Mouse (Mus musculus) liver, adult 2 months (tissue): ENCODE results near the gene Cdh22. TPM values are rescaled to one million over a fixed set of nuclear protein-coding genes. Genes with fewer than 3 reads are reported as not detected.

Experiments used
- DNase-seq: peaks from one replicate; pipeline ENCODE4 v3.0.0-alpha.2; 2011; ENCODE audit warnings: low read depth, low spot score; ENCODE audit errors: extremely low read depth
- H3K27ac ChIP-seq: fragments of 200-500 bp; replicated peaks from 2 replicates; pipeline ENCODE4 v1.5.1; 2012; ENCODE audit warnings: low read depth, mild to moderate bottlenecking, control low read depth, inconsistent platforms, low read length; ENCODE audit not compliant: insufficient read depth
- H3K27me3 ChIP-seq: fragments of 200-500 bp; 2 replicates; pipeline ENCODE4 v1.6.1; 2012; ENCODE audit warnings: mild to moderate bottlenecking, moderate library complexity, low read length, inconsistent platforms; ENCODE audit not compliant: control insufficient read depth, insufficient read depth
- H3K36me3 ChIP-seq: fragments of 200-500 bp; 2 replicates; pipeline ENCODE4 v1.6.1; 2012; ENCODE audit warnings: low read length, inconsistent platforms; ENCODE audit not compliant: control insufficient read depth, insufficient read depth
- H3K4me1 ChIP-seq: fragments of 200-500 bp; 2 replicates; pipeline ENCODE4 v1.6.1; 2011; ENCODE audit warnings: low read length; ENCODE audit not compliant: control insufficient read depth, insufficient read depth
- H3K4me3 ChIP-seq: fragments of 200-500 bp; 2 replicates; pipeline ENCODE4 v1.5.1; 2011; ENCODE audit warnings: low read depth, mild to moderate bottlenecking, control low read depth, low read length, moderate library complexity; ENCODE audit not compliant: insufficient read depth
- H3K79me2 ChIP-seq: fragments of 200-500 bp; 2 replicates; pipeline ENCODE4 v1.6.1; 2012; ENCODE audit warnings: inconsistent platforms, mild to moderate bottlenecking, low read length, moderate library complexity; ENCODE audit not compliant: control insufficient read depth, insufficient read depth
- H3K9ac ChIP-seq: fragments of 200-500 bp; 2 replicates; pipeline ENCODE4 v1.6.1; 2012; ENCODE audit warnings: low read depth, mild to moderate bottlenecking, control low read depth, inconsistent platforms, low read length
- CTCF ChIP-seq: fragments of 200-500 bp; IDR thresholded peaks from 2 replicates; pipeline ENCODE4 v1.5.1; 2011; ENCODE audit warnings: low read depth, low read length, control low read depth
- POLR2A ChIP-seq: fragments of 200-500 bp; IDR thresholded peaks from 2 replicates; pipeline ENCODE4 v1.6.1; 2011; ENCODE audit warnings: low read length, control low read depth; ENCODE audit not compliant: insufficient read depth; ENCODE audit errors: extremely low read depth
- WGBS: fragments of 180-500 bp; shearing (Covaris S2); methylation state at CpG from one replicate; pipeline ENCODE4 v1.1.7; 2018; 5-methylcytosine and 5-hydroxymethylcytosine counted together
- polyA plus RNA-seq: library from polyadenylated mRNA; depleted of rRNA; stranded (reverse); fragments of >200 nt; gene quantifications from 2 replicates; pipeline ENCODE4 v1.2.3, GENCODE M21; 2012
- total RNA-seq: library from RNA; depleted of rRNA; stranded (reverse); fragments of >200 nt; gene quantifications from 2 replicates; pipeline ENCODE4 v1.2.3, GENCODE M21; 2014

Cdh22 gene
- total and polyA plus RNA-seq, 2 experiments, result not detected

- Histone ChIP-seq H3K79me2 (no peaks in the 10 kb centered on the region), H3K27ac (no peak overlapping the region), H3K4me1 (0 out of 2 replicates have a peak, but pooled peaks cover 2% of the 10 kb centered on the region), H3K9ac (no peak overlapping the region), H3K36me3 (no peaks in the 10 kb centered on the region), H3K4me3 (no peak overlapping the region), H3K27me3 (peaks cover 6% of the 10 kb centered on the region)
- WGBS, result 2% methylated on average over 54 of the region's 54 CpGs
- TF ChIP-seq CTCF (peak; percentile 87), POLR2A (no peak)
- DNase-seq, result peak; percentile 33
Observed at GRCm38 (mm10) chr2:165112149-165112548, 122.5 kb downstream of the Cdh22 start.

- TF ChIP-seq CTCF (no peak), POLR2A (no peak)
- Histone ChIP-seq H3K4me1 (no peaks in the 10 kb centered on the region), H3K27ac (no peak overlapping the region), H3K79me2 (no peaks in the 10 kb centered on the region), H3K9ac (no peak overlapping the region), H3K4me3 (no peak overlapping the region), H3K27me3 (peaks cover 6% of the 10 kb centered on the region), H3K36me3 (no peaks in the 10 kb centered on the region)
- WGBS, result 27% methylated on average over 18 of the region's 18 CpGs
- DNase-seq, result no peak
Observed at GRCm38 (mm10) chr2:165106585-165106984, 128.1 kb downstream of the Cdh22 start.

GRCm38 (mm10) chr2:165105513-165106079 lies 129.1 kb downstream of the Cdh22 start:
- no peak for TF ChIP-seq CTCF
- no peak for TF ChIP-seq POLR2A
- Histone ChIP-seq H3K79me2 (no peaks in the 10 kb centered on the region), H3K36me3 (no peaks in the 10 kb centered on the region), H3K27ac (no peak overlapping the region), H3K4me3 (no peak overlapping the region), H3K27me3 (peaks cover 4% of the 10 kb centered on the region; the same call in 1 of the 2 replicates), H3K9ac (no peak overlapping the region), H3K4me1 (no peaks in the 10 kb centered on the region)
- WGBS, result 67% methylated on average over 16 of the region's 16 CpGs
- no peak for DNase-seq

GRCm38 (mm10) chr2:165102920-165103319 lies 131.7 kb downstream of the Cdh22 start:
- Histone ChIP-seq H3K36me3 (no peaks in the 10 kb centered on the region), H3K27ac (no peak overlapping the region), H3K79me2 (no peaks in the 10 kb centered on the region), H3K4me1 (no peaks in the 10 kb centered on the region), H3K9ac (no peak overlapping the region), H3K27me3 (peaks cover 4% of the 10 kb centered on the region; the same call in 1 of the 2 replicates), H3K4me3 (no peak overlapping the region)
- no peak for DNase-seq
- 73% methylated on average over 3 of the region's 3 CpGs for WGBS
- TF ChIP-seq CTCF (no peak), POLR2A (no peak)

GRCm38 (mm10) chr2:165100749-165101148 lies 133.9 kb downstream of the Cdh22 start:
- no peaks in the 10 kb centered on the region for H3K27me3 ChIP-seq
- DNase-seq, result no peak
- no peaks in the 10 kb centered on the region for H3K36me3 ChIP-seq
- no peaks in the 10 kb centered on the region for H3K79me2 ChIP-seq
- H3K27ac ChIP-seq, result no peak overlapping the region
- WGBS, result 16% methylated on average over 6 of the region's 6 CpGs
- TF ChIP-seq CTCF, result no peak
- H3K4me3 ChIP-seq, result no peak overlapping the region
- H3K4me1 ChIP-seq, result no peaks in the 10 kb centered on the region
- no peak overlapping the region for H3K9ac ChIP-seq

GRCm38 (mm10) chr2:165098861-165099260 lies 135.8 kb downstream of the Cdh22 start:
- Histone ChIP-seq H3K4me3 (no peak overlapping the region), H3K36me3 (no peaks in the 10 kb centered on the region), H3K27me3 (no peaks in the 10 kb centered on the region), H3K9ac (no peak overlapping the region), H3K79me2 (no peaks in the 10 kb centered on the region), H3K27ac (no peak overlapping the region), H3K4me1 (no peaks in the 10 kb centered on the region)
- DNase-seq, result no peak
- WGBS, result 77% methylated on average over 3 of the region's 3 CpGs
- TF ChIP-seq POLR2A (no peak), CTCF (no peak)
